Comparison of ENCODE assay signal across 19 mouse cellular contexts in the genomic region with DNA sequence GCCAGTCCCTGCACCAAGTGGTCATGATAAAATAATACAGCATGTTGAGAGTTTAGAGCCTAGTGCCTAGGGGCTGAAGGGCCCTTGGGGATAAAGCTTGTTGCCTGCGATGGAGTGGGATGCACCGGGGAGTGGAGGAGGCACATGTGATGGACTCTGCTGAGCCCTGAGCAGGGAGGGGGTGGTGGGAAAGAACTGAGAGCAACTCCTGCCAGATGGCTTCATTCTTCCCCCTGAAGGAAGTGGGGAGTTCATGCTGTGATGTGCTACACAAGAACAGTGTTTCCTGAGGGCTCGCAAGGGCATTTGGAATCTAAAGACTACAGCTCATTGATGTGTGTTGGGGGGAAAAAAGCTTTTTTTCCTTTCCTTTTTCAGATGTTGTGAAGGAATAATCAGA. TPM values are rescaled to one million over a fixed set of nuclear protein-coding genes. Genes with fewer than 3 reads are reported as not detected.
DNase-seq lines count a peak whose midpoint lies in the region; ATAC-seq and TF ChIP-seq lines count a peak whose summit lies in the region.
"Had no signal": no experiment of that assay in that cellular context is flagged by ENCODE, and none has a peak within 500 bp of the region (broad histone marks: within the 10 kb centered on the region; RNA-seq: fewer than 3 reads in every experiment).

No protein-coding gene starts in this region.

- ATAC-seq in cerebellum, adult (ENCODE audit: insufficient number of reproducible peaks, low FRiP score, low TSS enrichment), result no peak
- ATAC-seq: intestine, embryonic 15.5 days; Patski had no signal

- no peak overlapping the region for H3K4me3 ChIP-seq in layer of hippocampus, adult 2 months
- H3K4me3 ChIP-seq: embryonic facial prominence, embryonic 10.5 days; forebrain, embryonic 12.5 days; hindbrain, embryonic 12.5 days; intestine, embryonic 15.5 days; neural tube, embryonic 12.5 days had no signal

- DNase-seq in cerebellum, adult 11 months, result peak; percentile 49
- DNase-seq in layer of hippocampus, adult 2 months (ENCODE audit: low spot score in 2 of 2), result no peak
- DNase-seq in layer of hippocampus, adult 18-20 months (ENCODE audit: low spot score in 2 of 2), result no peak
- peak; percentile 20 for DNase-seq in thymus, postnatal 14 days
- no peak for DNase-seq in thymus, postnatal 10 days (ENCODE audit: low spot score in 2 of 2)
- DNase-seq in mesoderm, embryonic 11.5 days (ENCODE audit: low read depth, low spot score), result peak; percentile 5
- DNase-seq in lung, adult 18-20 months, result no peak
- DNase-seq: adrenal gland, adult 8-10 months; heart, postnatal 10 days; kidney, postnatal 36 days; lung, adult 2 months; thymus, adult 18-20 months had no signal

- peak overlapping the region; percentile 21; the same call in 1 of the 2 replicates for H3K27ac ChIP-seq in layer of hippocampus, adult 2 months
- H3K27ac ChIP-seq: embryonic facial prominence, embryonic 10.5 days; forebrain, embryonic 12.5 days; hindbrain, embryonic 12.5 days; intestine, embryonic 15.5 days; neural tube, embryonic 12.5 days had no signal

- no peak for TF ChIP-seq CTCF in layer of hippocampus, adult 2 months (conservative IDR thresholded peaks at IDR 0.05)

RNA-seq across cellular contexts. Expression of a gene that starts 49.5 kb away (rescaled TPM):
- total RNA-seq in layer of hippocampus, adult 2 months (2021), result 100 to 1,000 TPM; 788 to 796 TPM
- total RNA-seq in layer of hippocampus, adult 18-20 months (2021), result 100 to 1,000 TPM; 741 to 778 TPM

Comparison
In these comparisons a context has a peak if more than half of its experiments do, and no peak if none do; other contexts are left out.
1. DNase-seq: peak in cerebellum, adult 11 months (single experiment), thymus, postnatal 14 days (single experiment) and mesoderm, embryonic 11.5 days (single experiment); none in layer of hippocampus, adult 2 months (0 of 2), layer of hippocampus, adult 18-20 months (0 of 2), thymus, postnatal 10 days (0 of 2) and lung, adult 18-20 months (0 of 2).